In the genomic region with DNA sequence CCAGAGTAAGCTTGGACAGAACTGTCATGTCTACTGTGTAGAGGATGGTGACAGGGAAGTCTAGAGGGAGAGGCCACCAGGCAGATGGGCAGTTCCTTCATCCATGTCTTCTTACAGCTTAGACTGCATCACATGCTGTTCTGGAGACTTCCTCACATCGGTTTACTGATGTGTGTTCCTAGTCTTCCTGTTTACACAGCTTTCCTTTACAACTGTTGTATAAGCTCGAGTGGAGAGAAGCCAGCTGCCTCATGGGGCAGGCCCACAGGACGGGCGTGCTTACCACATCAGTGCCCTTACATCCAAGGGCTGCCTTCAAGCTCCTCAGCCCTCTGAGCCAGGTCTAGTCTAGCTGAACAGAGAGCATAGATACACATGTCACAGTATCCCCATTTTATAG, we compare ENCODE assay signal across 23 mouse cellular contexts. TPM values are rescaled to one million over a fixed set of nuclear protein-coding genes. Genes with fewer than 3 reads are reported as not detected.
DNase-seq lines count a peak whose midpoint lies in the region.
"Had no signal": no experiment of that assay in that cellular context is flagged by ENCODE, and none has a peak within 500 bp of the region (broad histone marks: within the 10 kb centered on the region; RNA-seq: fewer than 3 reads in every experiment).

No protein-coding gene starts in this region.

- intact Hi-C loops in gastrocnemius, postnatal 36 days (cut with DNase I) = no loop called here

- H3K4me3 ChIP-seq in brown adipose tissue, adult 24 weeks (ENCODE audit: insufficient read depth, low read depth, low read length) = no peak overlapping the region
- H3K4me3 ChIP-seq: embryonic facial prominence, embryonic 12.5 days; gastrocnemius, adult 2 months; hindbrain, embryonic 12.5 days; limb, embryonic 10.5 days; liver, embryonic 15.5 days; midbrain, embryonic 12.5 days; neural tube, embryonic 15.5 days had no signal

- H3K4me1 ChIP-seq in brown adipose tissue, adult 24 weeks (ENCODE audit: control insufficient read depth, insufficient read depth, insufficient read length, low read length) = peaks cover 18% of the 10 kb centered on the region
- H3K4me1 ChIP-seq: liver, embryonic 15.5 days; midbrain, embryonic 12.5 days had no signal

- H3K27ac ChIP-seq in brown adipose tissue, adult 24 weeks (replicated peaks; ENCODE audit: low read depth, low read length) = peak overlapping the region; percentile 61; the same call in 1 of the 2 replicates
- H3K27ac ChIP-seq: embryonic facial prominence, embryonic 12.5 days; gastrocnemius, adult 2 months; hindbrain, embryonic 12.5 days; limb, embryonic 10.5 days; liver, embryonic 15.5 days; midbrain, embryonic 12.5 days; neural tube, embryonic 15.5 days had no signal

- peak; percentile 62 for DNase-seq in heart, adult 11 months
- no peak for DNase-seq in heart, adult 18-20 months
- DNase-seq in brain, adult 2 months (ENCODE audit: low read depth, low spot score) = peak; percentile 7
- peak; percentile 68 for DNase-seq in lung, postnatal 10 days
- DNase-seq in embryo, embryonic 9.5 days (ENCODE audit: extremely low spot score) = no peak
- DNase-seq in heart, adult 8-10 months (ENCODE audit: low spot score) = no peak
- no peak for DNase-seq in gastrocnemius, postnatal 36 days
- DNase-seq: adrenal gland, postnatal 10 days; gastrocnemius, adult 2 months; kidney, adult 18-20 months; liver; spleen, adult 18-20 months; thymus, postnatal 25 days had no signal

RNA-seq across cellular contexts. Expression of a gene that starts 15.6 kb away (rescaled TPM):
- 10 to 100 TPM; 20.7 to 21.7 TPM for total RNA-seq in heart, adult 18-20 months (2021)
- 28.1 and 37.5 TPM in 2 replicates for polyA plus RNA-seq in brown adipose tissue, adult 24 weeks (2012; ENCODE audit: insufficient read depth, insufficient read length, missing spikeins)
- 10 to 100 TPM; 18.5 to 26.9 (median 21.6) TPM for total RNA-seq in heart, adult 8-10 months (2022)
- 1 to 10 TPM; 7.0 to 9.8 TPM for total RNA-seq in gastrocnemius, postnatal 36 days (2021)
- total RNA-seq: common myeloid progenitor, adult 5-6 weeks; megakaryocyte, adult 5-6 weeks; MEL had no signal

Comparison
In these comparisons a context has a peak if more than half of its experiments do, and no peak if none do; other contexts are left out.
1. DNase-seq: peak in heart, adult 11 months (single experiment), brain, adult 2 months (single experiment) and lung, postnatal 10 days (single experiment); none in heart, adult 18-20 months (0 of 2), embryo, embryonic 9.5 days (single experiment), heart, adult 8-10 months (single experiment) and gastrocnemius, postnatal 36 days (0 of 2).